Mouse (Mus musculus) heart, embryonic 13.5 days (tissue): ENCODE measurements at regions not wholly inside any gene's neighbourhood (a gene's known extent, or its start where the extent isn't known, plus 50 kb on each side); places are given as distances from the start of the nearest gene placed in this dataset.

Experiments
- ATAC-seq: fragments of 200-750 bp; cut with Nextera tagmentation; 2 replicates; pipeline ENCODE4 v1.8.0; 2017; ENCODE audit warnings: moderate TSS enrichment; ENCODE audit not compliant: insufficient number of reproducible peaks, low FRiP score, low TSS enrichment; ENCODE audit errors: extremely low read depth
- H3K27ac ChIP-seq: fragments of 300-500 bp; sonication (generic); replicated peaks from 2 replicates; pipeline ENCODE4 v1.5.1; 2015; ENCODE audit warnings: moderate library complexity, mild to moderate bottlenecking, inconsistent platforms
- H3K27me3 ChIP-seq: fragments of 300-500 bp; sonication (generic); replicated peaks from 2 replicates; pipeline ENCODE4 v1.6.1; 2015; ENCODE audit warnings: mild to moderate bottlenecking, inconsistent platforms
- H3K36me3 ChIP-seq: fragments of 300-500 bp; sonication (generic); 2 replicates; pipeline ENCODE4 v1.6.1; 2015; ENCODE audit warnings: mild to moderate bottlenecking, inconsistent platforms
- H3K4me1 ChIP-seq: fragments of 300-500 bp; sonication (generic); 2 replicates; pipeline ENCODE4 v1.6.1; 2015; ENCODE audit warnings: inconsistent platforms
- H3K4me2 ChIP-seq: fragments of 300-500 bp; sonication (generic); 2 replicates; pipeline ENCODE4 v1.6.1; 2015; ENCODE audit warnings: inconsistent platforms, mild to moderate bottlenecking, moderate library complexity
- H3K4me3 ChIP-seq: fragments of 300-500 bp; sonication (generic); 2 replicates; pipeline ENCODE4 v1.5.1; 2015; ENCODE audit warnings: moderate library complexity, mild to moderate bottlenecking, inconsistent platforms
- H3K9ac ChIP-seq: fragments of 300-500 bp; sonication (generic); 2 replicates; pipeline ENCODE4 v1.6.1; 2015; ENCODE audit warnings: inconsistent platforms, mild to moderate bottlenecking, moderate library complexity
- H3K9me3 ChIP-seq: fragments of 300-500 bp; sonication (generic); 2 replicates; pipeline ENCODE4 v1.6.1; 2016; ENCODE audit warnings: inconsistent platforms
- WGBS: fragments of 180-500 bp; shearing (Covaris S2); methylation state at CpG from one replicate; pipeline ENCODE4 v1.1.7; 2015; ENCODE audit warnings: mixed read lengths; 5-methylcytosine and 5-hydroxymethylcytosine counted together

DNA sequence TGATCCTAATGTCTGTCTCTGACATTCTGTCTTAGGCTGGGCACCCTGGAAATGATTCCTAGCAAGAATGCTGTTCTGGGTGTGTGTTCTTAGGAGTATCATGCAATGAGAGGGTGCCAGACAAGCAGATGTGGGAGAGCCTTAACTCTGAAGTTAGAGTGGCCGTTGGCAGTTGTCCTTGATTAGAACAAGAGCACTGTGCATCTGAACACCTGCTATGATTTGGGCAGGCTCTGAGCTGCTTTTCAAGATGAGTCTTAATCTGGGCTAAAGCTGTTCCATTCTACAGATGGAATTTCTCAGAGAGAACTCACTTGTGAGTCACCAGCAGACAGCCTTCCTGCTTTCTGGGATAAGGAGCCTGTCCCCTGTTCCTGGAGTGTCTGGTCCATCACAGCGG, 317.1 kb upstream of the Kcnh8 start:
- no peak for ATAC-seq
- WGBS, result 76% methylated on average over 2 of the region's 2 CpGs
- no peak overlapping the region for H3K9ac ChIP-seq
- no peaks in the 10 kb centered on the region for H3K27me3 ChIP-seq
- H3K9me3 ChIP-seq, result no peaks in the 10 kb centered on the region
- no peaks in the 10 kb centered on the region for H3K36me3 ChIP-seq
- no peak overlapping the region for H3K27ac ChIP-seq
- H3K4me2 ChIP-seq, result no peak overlapping the region
- H3K4me1 ChIP-seq, result no peaks in the 10 kb centered on the region
- H3K4me3 ChIP-seq, result no peak overlapping the region

DNA sequence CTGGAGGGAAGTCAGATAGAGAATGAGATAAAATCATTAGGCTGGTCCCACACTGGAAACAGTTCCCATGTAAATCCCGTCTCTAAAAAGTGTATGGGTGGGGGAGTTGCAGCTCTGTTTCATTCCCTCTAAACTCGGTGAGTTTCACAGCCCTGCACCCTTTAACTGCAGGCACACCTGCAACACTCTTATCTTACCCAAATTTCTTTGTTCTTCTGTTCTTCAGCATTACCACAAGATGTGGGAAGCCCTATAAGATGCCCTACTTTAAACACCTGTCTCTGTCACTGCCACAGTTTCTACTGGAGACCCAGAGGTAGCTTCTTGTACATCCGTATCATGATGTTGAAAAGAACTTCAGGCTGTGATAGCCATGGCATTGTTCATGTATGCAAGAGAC, 320.2 kb upstream of the Kcnh8 start:
- H3K27ac ChIP-seq, result no peak overlapping the region
- no peak overlapping the region for H3K9ac ChIP-seq
- H3K4me2 ChIP-seq, result no peak overlapping the region
- H3K27me3 ChIP-seq, result no peaks in the 10 kb centered on the region
- H3K4me1 ChIP-seq, result no peaks in the 10 kb centered on the region
- no peak for ATAC-seq
- no peaks in the 10 kb centered on the region for H3K36me3 ChIP-seq
- H3K4me3 ChIP-seq, result no peak overlapping the region
- WGBS, result 59% methylated on average over 3 of the region's 3 CpGs
- no peaks in the 10 kb centered on the region for H3K9me3 ChIP-seq

- Histone ChIP-seq H3K9ac (no peak overlapping the region), H3K27me3 (no peaks in the 10 kb centered on the region), H3K4me2 (no peak overlapping the region), H3K9me3 (no peaks in the 10 kb centered on the region), H3K4me3 (no peak overlapping the region), H3K36me3 (no peaks in the 10 kb centered on the region), H3K4me1 (no peaks in the 10 kb centered on the region), H3K27ac (no peak overlapping the region)
- ATAC-seq, result no peak
- 67% methylated on average over 4 of the region's 4 CpGs for WGBS
Measured at GRCm38 (mm10) chr17:52278523-52278922, 324.0 kb upstream of the Kcnh8 start.

DNA sequence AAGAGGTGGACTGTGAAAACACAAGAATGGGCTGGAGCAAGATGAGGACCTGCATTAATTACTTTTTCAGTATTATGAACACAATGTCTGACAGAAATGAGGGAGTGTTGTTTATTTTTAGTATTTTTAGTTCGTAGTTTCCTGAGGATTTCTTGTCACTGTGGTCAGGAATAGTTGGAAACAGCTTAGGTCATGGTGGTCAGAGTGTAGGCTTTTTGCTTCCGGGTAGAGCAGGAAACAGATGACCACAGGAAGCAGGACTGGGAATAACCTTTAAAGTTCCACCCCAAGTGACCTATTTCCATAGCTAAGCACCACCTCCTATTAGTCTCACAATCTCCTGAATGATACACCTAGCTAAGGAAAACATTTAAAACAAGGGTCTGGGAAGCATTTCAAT, 333.7 kb upstream of the Kcnh8 start:
- Histone ChIP-seq H3K4me3 (no peak overlapping the region), H3K4me1 (no peaks in the 10 kb centered on the region), H3K27me3 (no peaks in the 10 kb centered on the region), H3K9ac (no peak overlapping the region), H3K9me3 (no peaks in the 10 kb centered on the region), H3K36me3 (no peaks in the 10 kb centered on the region), H3K4me2 (no peak overlapping the region), H3K27ac (no peak overlapping the region)
- WGBS, result 50% methylated on average over 2 of the region's 2 CpGs
- no peak for ATAC-seq

- Histone ChIP-seq H3K4me3 (no peak overlapping the region), H3K9ac (no peak overlapping the region), H3K9me3 (no peaks in the 10 kb centered on the region), H3K4me2 (no peak overlapping the region), H3K4me1 (no peaks in the 10 kb centered on the region), H3K27me3 (no peaks in the 10 kb centered on the region), H3K36me3 (no peaks in the 10 kb centered on the region), H3K27ac (no peak overlapping the region)
- ATAC-seq, result no peak
Measured at GRCm38 (mm10) chr17:52251284-52251683, 351.2 kb upstream of the Kcnh8 start.

DNA sequence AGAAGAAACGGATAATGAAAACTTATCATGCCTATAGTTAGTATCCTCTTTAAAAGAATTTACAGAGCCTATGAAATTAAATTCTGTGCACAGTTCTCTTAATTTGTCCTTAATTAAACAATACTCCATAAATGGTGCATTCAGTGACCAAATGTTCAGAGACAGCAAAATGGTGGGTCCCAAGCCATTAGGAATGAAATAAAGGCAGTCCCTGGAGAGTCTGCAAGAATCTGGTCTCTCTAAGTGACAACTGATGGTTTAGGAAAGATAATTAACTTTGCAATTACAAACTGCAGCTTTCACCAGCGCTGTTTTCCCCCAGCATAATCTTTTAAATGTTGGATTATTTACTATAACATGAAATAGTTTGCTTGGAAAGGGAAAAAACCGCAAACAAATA, 376.9 kb upstream of the Kcnh8 start:
- 70% methylated on average over 3 of the region's 3 CpGs for WGBS
- Histone ChIP-seq H3K9me3 (no peaks in the 10 kb centered on the region), H3K36me3 (no peaks in the 10 kb centered on the region)

GRCm38 (mm10) chr17:52220422-52220821, 382.1 kb upstream of the Kcnh8 start:
- H3K4me2 ChIP-seq, result no peak overlapping the region
- no peak overlapping the region for H3K27ac ChIP-seq
- H3K27me3 ChIP-seq, result no peaks in the 10 kb centered on the region
- no peaks in the 10 kb centered on the region for H3K9me3 ChIP-seq
- no peak for ATAC-seq
- H3K36me3 ChIP-seq, result no peaks in the 10 kb centered on the region
- H3K4me3 ChIP-seq, result no peak overlapping the region
- 67% methylated on average over 3 of the region's 3 CpGs for WGBS
- no peaks in the 10 kb centered on the region for H3K4me1 ChIP-seq
- no peak overlapping the region for H3K9ac ChIP-seq

More for the DNA sequence above, 376.9 kb upstream of the Kcnh8 start:
- H3K4me1 ChIP-seq, result no peaks in the 10 kb centered on the region
- no peak overlapping the region for H3K4me2 ChIP-seq
- no peak overlapping the region for H3K27ac ChIP-seq
- no peak overlapping the region for H3K9ac ChIP-seq
- H3K27me3 ChIP-seq, result no peaks in the 10 kb centered on the region
- no peak for ATAC-seq
- no peak overlapping the region for H3K4me3 ChIP-seq

DNA sequence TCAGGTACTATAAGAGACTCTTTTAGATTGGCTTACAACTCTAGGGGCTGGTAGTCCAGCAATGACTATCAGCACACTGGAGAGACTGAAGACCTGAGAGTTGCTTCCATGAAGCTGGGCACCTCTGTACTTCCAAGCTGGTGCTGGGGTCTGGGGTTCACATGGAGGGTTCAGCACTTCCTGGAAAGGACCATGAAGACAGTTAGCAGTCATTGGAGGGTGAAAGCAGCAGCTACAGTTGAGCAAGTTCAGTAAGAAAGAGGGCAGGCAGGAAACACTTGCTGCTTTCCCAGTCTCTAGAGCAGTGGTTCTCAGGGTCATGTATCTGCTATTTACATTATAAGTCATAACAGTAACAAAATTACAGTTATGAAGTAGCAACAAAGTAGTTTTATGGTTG, 384.3 kb upstream of the Satb1 start:
- no peak for ATAC-seq
- Histone ChIP-seq H3K4me1 (no peaks in the 10 kb centered on the region), H3K36me3 (no peaks in the 10 kb centered on the region), H3K9me3 (no peaks in the 10 kb centered on the region), H3K9ac (no peak overlapping the region), H3K27ac (no peak overlapping the region), H3K4me2 (no peak overlapping the region), H3K27me3 (no peaks in the 10 kb centered on the region), H3K4me3 (no peak overlapping the region)

GRCm38 (mm10) chr17:52212944-52213343, 379.9 kb upstream of the Satb1 start:
- Histone ChIP-seq H3K4me1 (no peaks in the 10 kb centered on the region), H3K27ac (no peak overlapping the region), H3K9ac (no peak overlapping the region), H3K36me3 (no peaks in the 10 kb centered on the region), H3K27me3 (no peaks in the 10 kb centered on the region), H3K4me3 (no peak overlapping the region), H3K4me2 (no peak overlapping the region), H3K9me3 (no peaks in the 10 kb centered on the region)
- no peak for ATAC-seq
- WGBS, result 67% methylated on average over 2 of the region's 2 CpGs

DNA sequence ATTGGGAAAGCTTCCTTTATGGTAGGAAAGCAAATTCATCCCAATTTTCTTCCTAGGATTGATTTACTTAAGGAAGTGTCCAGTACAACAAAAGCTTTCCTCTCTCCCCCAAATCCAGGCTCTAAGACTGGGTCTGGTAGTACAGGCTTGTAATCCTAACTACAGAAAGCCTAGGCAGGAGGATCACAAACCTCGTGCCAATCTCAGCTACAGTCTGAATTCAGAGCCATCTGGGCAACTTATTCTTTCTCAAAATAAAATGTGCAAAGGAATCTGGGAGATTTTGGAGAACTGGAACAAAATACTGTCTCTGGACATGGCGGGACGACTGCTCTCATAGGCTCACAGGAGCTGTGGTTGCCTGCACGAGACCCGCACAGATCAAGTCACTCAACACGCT, 377.4 kb upstream of the Satb1 start:
- H3K9ac ChIP-seq, result no peak overlapping the region
- H3K27me3 ChIP-seq, result no peaks in the 10 kb centered on the region
- no peaks in the 10 kb centered on the region for H3K36me3 ChIP-seq
- WGBS, result 74% methylated on average over 6 of the region's 6 CpGs
- no peak overlapping the region for H3K4me3 ChIP-seq
- H3K27ac ChIP-seq, result no peak overlapping the region
- H3K4me1 ChIP-seq, result no peaks in the 10 kb centered on the region
- no peak overlapping the region for H3K4me2 ChIP-seq
- no peak for ATAC-seq
- no peaks in the 10 kb centered on the region for H3K9me3 ChIP-seq

- no peaks in the 10 kb centered on the region for H3K9me3 ChIP-seq
- no peaks in the 10 kb centered on the region for H3K27me3 ChIP-seq
- WGBS, result 82% methylated on average over 4 of the region's 4 CpGs
- ATAC-seq, result no peak
- no peaks in the 10 kb centered on the region for H3K36me3 ChIP-seq
- no peak overlapping the region for H3K4me3 ChIP-seq
- no peak overlapping the region for H3K4me2 ChIP-seq
- no peak overlapping the region for H3K27ac ChIP-seq
- no peaks in the 10 kb centered on the region for H3K4me1 ChIP-seq
- H3K9ac ChIP-seq, result no peak overlapping the region
Measured at GRCm38 (mm10) chr17:52197731-52198130, 364.6 kb upstream of the Satb1 start.

DNA sequence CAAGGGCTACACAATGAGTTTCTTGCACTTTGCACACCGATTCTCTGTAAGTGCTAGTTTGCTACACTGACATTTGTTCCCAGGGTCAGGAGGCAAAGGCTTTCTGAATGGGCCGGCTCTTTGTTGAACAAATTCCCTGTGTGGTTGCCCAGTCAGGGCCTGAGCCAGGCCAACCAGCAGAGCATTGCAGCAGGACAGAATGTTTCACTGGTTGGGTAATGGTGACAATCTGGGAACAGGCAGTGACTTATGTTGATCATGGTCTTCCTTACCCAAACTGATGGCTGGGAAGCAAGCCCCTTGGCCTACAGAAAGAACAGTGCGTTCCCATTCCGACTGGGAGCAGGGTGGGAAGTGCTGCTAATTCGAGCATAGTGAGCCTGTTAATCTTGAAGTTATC, 363.7 kb upstream of the Satb1 start:
- H3K4me3 ChIP-seq, result no peak overlapping the region
- no peaks in the 10 kb centered on the region for H3K36me3 ChIP-seq
- H3K4me2 ChIP-seq, result no peak overlapping the region
- no peak for ATAC-seq
- no peak overlapping the region for H3K9ac ChIP-seq
- WGBS, result 74% methylated on average over 5 of the region's 5 CpGs
- H3K27ac ChIP-seq, result no peak overlapping the region
- no peaks in the 10 kb centered on the region for H3K27me3 ChIP-seq
- H3K4me1 ChIP-seq, result no peaks in the 10 kb centered on the region
- H3K9me3 ChIP-seq, result no peaks in the 10 kb centered on the region

GRCm38 (mm10) chr17:52195804-52196203, 362.7 kb upstream of the Satb1 start:
- H3K27me3 ChIP-seq, result no peaks in the 10 kb centered on the region
- no peak for ATAC-seq
- no peak overlapping the region for H3K4me3 ChIP-seq
- no peaks in the 10 kb centered on the region for H3K9me3 ChIP-seq
- H3K27ac ChIP-seq, result no peak overlapping the region
- H3K4me2 ChIP-seq, result no peak overlapping the region
- H3K9ac ChIP-seq, result no peak overlapping the region
- no peaks in the 10 kb centered on the region for H3K4me1 ChIP-seq
- H3K36me3 ChIP-seq, result no peaks in the 10 kb centered on the region
- 79% methylated on average over 5 of the region's 5 CpGs for WGBS
